Mouse (Mus musculus) CD4-positive naive resting alpha-beta T cell, adult 57 days (primary cell): ENCODE data around the gene Cyp4a32. TPM values are rescaled to one million over a fixed set of nuclear protein-coding genes. Genes with fewer than 3 reads are reported as not detected.

Experiments
- total RNA-seq: library from RNA; stranded (reverse); gene quantifications from one replicate; pipeline ENCODE4 v1.2.4, GENCODE M21; 2023

Gene Cyp4a32
- not detected for total RNA-seq

DNA sequence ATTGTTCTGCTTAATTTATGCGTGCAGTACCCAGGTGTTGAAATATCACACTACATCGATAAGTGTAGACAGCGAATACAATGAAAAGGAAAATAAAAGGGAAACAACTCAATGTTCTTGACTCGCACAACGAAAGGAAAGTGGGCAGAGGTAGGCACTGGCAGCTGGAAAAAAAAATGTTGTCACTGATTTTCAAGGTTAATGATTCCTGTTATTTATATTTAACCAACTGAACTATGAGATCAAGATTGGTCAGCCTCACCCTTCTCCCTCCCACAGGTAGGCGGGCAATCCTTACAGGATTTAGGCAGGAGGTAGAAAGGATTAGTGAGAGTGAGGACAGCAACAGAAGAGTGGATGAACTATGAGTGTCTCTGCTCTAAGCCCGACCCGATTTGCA, at the start of gene Cyp4a32:
TSS of gene Cyp4a32 (plus strand) at position 359 of the 400 bp plus-strand sequence.

DNA sequence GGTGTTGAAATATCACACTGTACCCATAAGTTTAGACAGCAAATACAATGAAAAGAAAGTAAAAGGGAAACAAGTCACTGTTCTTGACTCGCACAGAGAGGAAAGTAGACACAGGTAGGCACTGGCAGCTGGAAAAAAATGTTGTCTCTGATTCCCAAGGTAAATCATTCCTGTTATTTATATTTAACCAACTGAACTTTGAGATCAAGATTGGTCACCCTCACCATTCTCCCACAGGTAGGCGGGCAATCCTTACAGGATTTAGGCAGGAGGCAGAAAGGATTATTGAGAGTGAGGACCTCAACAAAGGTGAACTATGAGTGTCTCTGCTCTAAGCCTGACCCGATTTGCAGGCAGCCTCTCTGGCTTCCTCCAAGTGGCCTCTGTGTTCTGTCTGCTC, 37.4 kb upstream of the Cyp4a32 start, which contains the start of gene Cyp4a31:
TSS of gene Cyp4a31 (plus strand) at position 249 of the 400 bp plus-strand sequence.

DNA sequence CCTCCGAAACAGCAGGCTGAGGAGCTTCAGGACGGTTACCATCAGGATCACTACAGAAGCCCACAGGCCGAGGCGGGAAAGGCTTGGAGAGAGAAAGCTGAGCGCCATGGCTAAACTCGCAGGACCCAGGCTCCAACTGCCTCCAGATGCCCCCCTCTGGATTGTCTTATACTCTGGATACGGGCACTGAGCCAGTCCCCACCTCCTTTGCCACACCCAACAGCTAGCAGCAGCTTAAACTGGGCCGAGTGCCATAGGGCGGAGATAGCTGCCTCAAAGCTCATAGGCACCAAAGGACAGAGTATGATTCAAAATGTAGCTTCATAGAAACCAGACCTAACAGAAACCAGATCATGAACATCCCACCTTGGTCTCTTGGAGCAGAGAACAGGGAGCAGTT, 46.8 kb downstream of the Cyp4a32 start, which contains the start of gene Cyp4b1:
TSS of gene Cyp4b1 (minus strand) at position 144 of the 400 bp plus-strand sequence.

Other genes with a start within 250 kb of the Cyp4a32 start
- gene Cyp4a12b, start 189.3 kb upstream of the Cyp4a32 start, total RNA-seq, result not detected
- gene Cyp4a30b, start 148.4 kb upstream of the Cyp4a32 start, total RNA-seq, result not detected
- not detected for gene Cyp4a14, start 104.8 kb upstream of the Cyp4a32 start, total RNA-seq
- not detected for gene Cyp4a10, start 82.7 kb upstream of the Cyp4a32 start, total RNA-seq
- not detected for gene Cyp4a31, start 37.3 kb upstream of the Cyp4a32 start, total RNA-seq
- gene Cyp4b1, start 46.8 kb downstream of the Cyp4a32 start, total RNA-seq, result not detected
- gene Efcab14, start 136.8 kb downstream of the Cyp4a32 start, total RNA-seq, result 32.8 TPM
- not detected for gene Tex38, start 180.0 kb downstream of the Cyp4a32 start, total RNA-seq
- 13.9 TPM for gene Atpaf1, start 183.8 kb downstream of the Cyp4a32 start, total RNA-seq
- 21.5 TPM for gene Mob3c, start 227.1 kb downstream of the Cyp4a32 start, total RNA-seq
- 53.9 TPM for gene Mknk1, start 238.2 kb downstream of the Cyp4a32 start, total RNA-seq